Mouse (Mus musculus) cerebellum, adult 11 months (tissue): ENCODE results near the gene Cts6.
"Not testable (repeated sequence)": the region's sequence is repeated elsewhere in the genome, so short reads cannot be mapped to it uniquely, and the experiment has no call there.

Experiments used
- DNase-seq: peaks from one replicate; pipeline ENCODE4 v3.0.0; 2022

The Cts6 gene

DNA sequence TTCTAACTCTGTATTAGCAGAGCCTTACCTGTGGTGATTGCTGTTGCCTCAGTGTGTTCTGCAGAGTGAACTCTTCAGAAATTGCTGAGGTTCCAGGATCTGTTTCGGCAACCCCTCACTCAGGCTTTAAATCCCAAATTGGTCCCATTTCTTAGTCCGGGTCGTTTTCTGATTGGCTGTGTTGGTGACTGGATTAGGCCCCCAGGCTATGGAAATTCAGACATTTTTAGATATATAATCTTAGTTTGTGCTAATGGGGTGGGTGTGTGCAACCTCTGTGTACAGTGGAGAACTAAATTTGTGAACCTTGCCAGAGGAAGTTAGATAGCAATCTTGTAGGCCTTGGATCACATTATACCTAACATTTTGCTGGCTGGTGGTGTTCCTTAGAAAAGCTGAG lies at the start of gene Cts6:
Gene Cts6 (minus strand): TSS at position 101 of the 400 bp plus-strand sequence.
- no peak for DNase-seq

GRCm38 (mm10) chr13:61241076-61241947 lies 38.1 kb upstream of the Cts6 start:
- DNase-seq = peak; percentile 1

- not testable (repeated sequence) for DNase-seq
Measured at GRCm38 (mm10) chr13:61185151-61185933, 17.9 kb downstream of the Cts6 start.

- DNase-seq = no peak
Measured at GRCm38 (mm10) chr13:61164622-61165021, 38.6 kb downstream of the Cts6 start.

DNA sequence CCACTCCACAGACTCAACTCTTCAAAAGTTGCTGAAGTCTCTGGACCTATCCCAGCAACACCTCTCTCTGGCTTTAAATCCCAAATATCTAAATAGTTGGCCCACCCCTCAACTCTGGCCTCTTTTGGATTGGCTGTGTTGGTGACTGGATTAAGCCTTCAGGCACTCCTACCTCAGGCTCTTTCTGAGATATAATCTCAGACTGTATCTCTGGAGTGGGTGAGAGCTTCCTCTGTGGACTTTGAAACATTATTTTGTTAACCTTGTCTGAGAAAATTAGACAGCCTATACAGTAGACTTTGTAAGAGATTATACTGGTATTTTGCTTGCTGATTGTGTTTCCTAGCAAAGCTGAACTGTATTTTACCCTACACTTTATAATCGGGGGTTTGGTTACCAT lies 39.1 kb downstream of the Cts6 start, which contains the start of gene Ctsr:
Gene Ctsr (minus strand): TSS at position 101 of the 400 bp plus-strand sequence.
- DNase-seq = no peak
